Mouse (Mus musculus) stomach, postnatal 0 days (tissue): ENCODE results near the gene Tmem45a2. TPM values are rescaled to one million over a fixed set of nuclear protein-coding genes. Genes with fewer than 3 reads are reported as not detected.

ENCODE experiments used
- ATAC-seq: fragments of 200-750 bp; cut with Nextera tagmentation; 2 replicates; pipeline ENCODE4 v1.8.0; 2017; ENCODE audit not compliant: low FRiP score, low TSS enrichment
- DNase-seq: peaks from one replicate; pipeline ENCODE4 v3.0.0-alpha.2; 2016; ENCODE audit warnings: low spot score
- H3K27ac ChIP-seq: fragments of 300-500 bp; sonication (generic); replicated peaks from 2 replicates; pipeline ENCODE4 v1.5.1; 2014; ENCODE audit warnings: mild to moderate bottlenecking, control low read depth
- H3K27me3 ChIP-seq: fragments of 300-500 bp; sonication (generic); 2 replicates; pipeline ENCODE4 v1.6.1; 2014; ENCODE audit warnings: low read length; ENCODE audit not compliant: control insufficient read depth, insufficient read depth
- H3K36me3 ChIP-seq: fragments of 300-500 bp; sonication (generic); 2 replicates; pipeline ENCODE4 v1.6.1; 2014; ENCODE audit warnings: low read length, mixed read lengths; ENCODE audit not compliant: control insufficient read depth, insufficient read depth
- H3K4me1 ChIP-seq: fragments of 300-500 bp; sonication (generic); replicated peaks from 2 replicates; pipeline ENCODE4 v1.6.1; 2014; ENCODE audit warnings: antibody characterized with exemption; ENCODE audit not compliant: control insufficient read depth, insufficient read depth
- H3K4me2 ChIP-seq: fragments of 300-500 bp; sonication (generic); replicated peaks from 2 replicates; pipeline ENCODE4 v1.6.1; 2014; ENCODE audit warnings: low read depth, mild to moderate bottlenecking, control low read depth, moderate library complexity
- H3K4me3 ChIP-seq: fragments of 300-500 bp; sonication (generic); 2 replicates; pipeline ENCODE4 v1.5.1; 2014; ENCODE audit warnings: low read depth, low read length, control low read depth
- H3K9ac ChIP-seq: fragments of 300-500 bp; sonication (generic); 2 replicates; pipeline ENCODE4 v1.6.1; 2014; ENCODE audit warnings: mild to moderate bottlenecking, low read length, control low read depth, mixed read lengths
- H3K9me3 ChIP-seq: fragments of 300-500 bp; sonication (generic); 2 replicates; pipeline ENCODE4 v1.6.1; 2016; ENCODE audit warnings: low read length; ENCODE audit not compliant: control insufficient read depth
- CTCF ChIP-seq: IDR thresholded peaks from 2 replicates; pipeline ENCODE4 v1.5.1; 2016; ENCODE audit warnings: antibody characterized with exemption, low read depth, mild to moderate bottlenecking, moderate library complexity
- EP300 ChIP-seq: optimal IDR thresholded peaks from 2 replicates; pipeline ENCODE3; 2016; ENCODE audit warnings: antibody characterized with exemption
- WGBS: fragments of 180-500 bp; shearing (Covaris S2); extraction: QIAGEN DNeasy Blood & Tissue Kit; methylation state at CpG from one replicate; pipeline ENCODE4 v1.1.7; 2014; 5-methylcytosine and 5-hydroxymethylcytosine counted together
- polyA plus RNA-seq: library from polyadenylated mRNA; unstranded; fragments of >200 nt; fragmentation: Nextera tagmentation; extraction: Ambion mirVana; gene quantifications from 2 replicates; pipeline ENCODE4 v1.2.1, GENCODE M21; 2015

Gene Tmem45a2
- polyA plus RNA-seq = 30.4 and 31.5 TPM in 2 replicates

DNA sequence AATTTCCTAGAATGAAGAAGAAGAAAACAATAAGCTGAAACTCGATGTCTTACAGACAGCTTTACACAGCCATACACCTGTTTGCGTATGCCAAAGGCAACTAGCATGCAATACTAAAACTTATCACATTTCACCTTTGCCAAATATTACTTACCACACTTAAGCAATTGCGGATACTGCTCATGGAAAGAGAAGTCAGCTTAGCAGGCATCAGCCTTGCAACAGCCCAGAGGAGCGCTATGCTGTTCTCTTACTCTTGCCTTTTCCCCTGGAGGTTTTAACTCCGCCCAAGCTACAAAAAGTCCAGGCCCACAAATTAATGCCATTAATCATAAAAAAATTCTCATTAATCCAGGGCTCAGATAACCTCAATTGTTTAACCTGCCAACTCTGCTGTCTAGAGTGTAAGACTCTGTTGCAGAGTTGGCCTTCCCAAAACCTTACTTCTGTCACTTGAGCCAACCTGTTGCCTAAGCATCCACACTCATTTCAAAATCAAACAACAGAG lies at the start of gene Tmem45a2:
Gene Tmem45a2 (minus strand): TSS at position 241 of the 508 bp plus-strand sequence.
- Histone ChIP-seq H3K4me3 (no peak within 1 kb of the TSS), H3K4me2 (no peak within 1 kb of the TSS), H3K4me1 (no peaks in the 10 kb centered on the region), H3K27ac (no peak within 1 kb of the TSS), H3K9me3 (no peaks in the 10 kb centered on the region), H3K27me3 (no peaks in the 10 kb centered on the region), H3K9ac (no peak within 1 kb of the TSS), H3K36me3 (no peaks in the 10 kb centered on the region)
- DNase-seq (no peak), ATAC-seq (no peak)
- TF ChIP-seq EP300 (no peak), CTCF (no peak)
- WGBS = 78% methylated on average over 5 of the region's 5 CpGs

DNA sequence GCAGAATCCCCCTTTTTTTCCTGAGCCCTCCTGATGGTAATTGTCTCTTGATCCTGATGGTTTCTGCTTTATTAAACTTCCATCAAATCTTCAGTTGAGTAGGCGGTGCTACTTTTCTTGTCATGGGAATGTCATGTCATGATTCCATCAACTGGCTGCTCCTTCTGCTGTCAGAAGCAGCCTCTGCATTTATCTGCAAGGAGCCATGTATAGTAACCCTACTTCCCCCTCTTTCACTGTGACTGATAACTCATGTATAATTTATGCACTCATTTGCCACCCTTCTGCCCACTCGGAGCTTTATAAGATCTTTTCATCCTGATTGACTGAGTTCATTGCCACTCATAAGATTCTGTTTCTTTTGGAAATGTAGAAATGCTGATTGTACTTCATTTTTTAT lies 46.4 kb upstream of the Tmem45a2 start:
- ATAC-seq (no peak), DNase-seq (no peak)
- Histone ChIP-seq H3K36me3 (no peaks in the 10 kb centered on the region), H3K9ac (no peak overlapping the region), H3K27ac (no peak overlapping the region), H3K9me3 (no peaks in the 10 kb centered on the region), H3K4me3 (no peak overlapping the region), H3K27me3 (no peaks in the 10 kb centered on the region), H3K4me2 (no peak overlapping the region), H3K4me1 (no peaks in the 10 kb centered on the region)
- TF ChIP-seq EP300 (no peak), CTCF (no peak)
- 87% methylated on average over 2 of the region's 2 CpGs for WGBS

DNA sequence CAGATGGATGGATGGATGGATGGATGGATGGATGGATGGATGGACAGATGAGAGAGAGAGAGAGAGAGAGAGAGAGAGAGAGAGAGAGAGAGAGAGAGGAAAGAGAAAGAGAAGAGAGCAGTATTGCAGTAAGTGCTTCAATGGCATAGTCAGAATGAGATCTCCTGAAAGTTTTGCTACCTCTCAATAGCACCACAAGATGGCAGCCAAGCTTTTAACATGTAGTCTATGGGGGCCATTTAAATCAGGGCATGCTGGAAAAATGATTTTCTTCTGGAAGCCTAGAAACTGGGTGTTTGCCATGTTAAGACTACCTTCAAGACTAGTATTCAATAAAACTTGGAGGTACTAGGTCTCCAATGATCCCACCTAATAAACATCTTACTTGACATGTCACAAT lies 44.9 kb upstream of the Tmem45a2 start:
- ATAC-seq = no peak
- no peaks in the 10 kb centered on the region for H3K36me3 ChIP-seq
- H3K4me2 ChIP-seq = no peak overlapping the region
- no peak for TF ChIP-seq EP300
- peak; percentile 78 for TF ChIP-seq CTCF
- no peak overlapping the region for H3K9ac ChIP-seq
- H3K27ac ChIP-seq = no peak overlapping the region
- H3K4me3 ChIP-seq = no peak overlapping the region
- H3K9me3 ChIP-seq = no peaks in the 10 kb centered on the region
- DNase-seq = no peak
- no peaks in the 10 kb centered on the region for H3K4me1 ChIP-seq
- no peaks in the 10 kb centered on the region for H3K27me3 ChIP-seq

- Histone ChIP-seq H3K9ac (no peak overlapping the region), H3K27ac (no peak overlapping the region), H3K36me3 (no peaks in the 10 kb centered on the region), H3K9me3 (no peaks in the 10 kb centered on the region), H3K27me3 (no peaks in the 10 kb centered on the region), H3K4me1 (no peaks in the 10 kb centered on the region), H3K4me3 (no peak overlapping the region), H3K4me2 (no peak overlapping the region)
- TF ChIP-seq EP300 (no peak), CTCF (no peak)
- ATAC-seq (no peak), DNase-seq (no peak)
- WGBS = 65% methylated on average over 5 of the region's 5 CpGs
These were observed 35.2 kb upstream of the Tmem45a2 start for GRCm38 (mm10) chr16:57106185-57106960.

DNA sequence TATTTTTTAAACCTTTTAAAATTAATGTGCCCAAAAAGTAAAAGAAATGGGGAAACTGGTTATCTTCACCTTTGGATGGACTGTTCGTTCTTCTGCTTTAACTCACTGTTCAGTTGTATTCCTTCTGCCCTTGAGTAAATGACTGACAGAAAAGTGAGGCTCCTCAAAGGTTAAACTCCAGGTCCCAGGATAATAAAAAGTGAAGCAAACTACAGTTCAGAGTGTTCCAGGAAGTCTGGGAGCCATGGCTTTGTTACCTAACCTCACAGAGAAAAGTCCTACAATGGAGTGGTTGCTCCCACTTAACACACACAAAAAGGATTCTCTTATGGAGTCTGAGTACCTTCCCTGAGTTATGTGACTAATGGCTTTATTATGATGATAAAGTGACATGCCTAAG lies 30.0 kb upstream of the Tmem45a2 start:
- no peak for TF ChIP-seq EP300
- no peak for TF ChIP-seq CTCF
- no peaks in the 10 kb centered on the region for H3K9me3 ChIP-seq
- ATAC-seq (no peak), DNase-seq (no peak)
- no peaks in the 10 kb centered on the region for H3K27me3 ChIP-seq
- H3K36me3 ChIP-seq = no peaks in the 10 kb centered on the region
- no peak overlapping the region for H3K4me2 ChIP-seq
- H3K9ac ChIP-seq = no peak overlapping the region
- no peak overlapping the region for H3K4me3 ChIP-seq
- no peaks in the 10 kb centered on the region for H3K4me1 ChIP-seq
- H3K27ac ChIP-seq = no peak overlapping the region
- WGBS = 88% methylated on average over 1 of the region's 1 CpGs

- TF ChIP-seq CTCF = no peak
- no peak for TF ChIP-seq EP300
- H3K9ac ChIP-seq = no peak overlapping the region
- ATAC-seq = no peak
- no peaks in the 10 kb centered on the region for H3K36me3 ChIP-seq
- H3K4me2 ChIP-seq = no peak overlapping the region
- H3K4me3 ChIP-seq = no peak overlapping the region
- no peak overlapping the region for H3K27ac ChIP-seq
- no peak for DNase-seq
- no peaks in the 10 kb centered on the region for H3K9me3 ChIP-seq
- H3K4me1 ChIP-seq = no peaks in the 10 kb centered on the region
- WGBS = 72% methylated on average over 5 of the region's 5 CpGs
- no peaks in the 10 kb centered on the region for H3K27me3 ChIP-seq
These were observed 28.5 kb upstream of the Tmem45a2 start for GRCm38 (mm10) chr16:57099572-57100237.
